Mouse (Mus musculus): ENCODE measurements around the gene Mmp17.
A peak's percentile ranks its signal among the peaks of the same experiment; 100 is the strongest.

Mmp17 gene

DNA sequence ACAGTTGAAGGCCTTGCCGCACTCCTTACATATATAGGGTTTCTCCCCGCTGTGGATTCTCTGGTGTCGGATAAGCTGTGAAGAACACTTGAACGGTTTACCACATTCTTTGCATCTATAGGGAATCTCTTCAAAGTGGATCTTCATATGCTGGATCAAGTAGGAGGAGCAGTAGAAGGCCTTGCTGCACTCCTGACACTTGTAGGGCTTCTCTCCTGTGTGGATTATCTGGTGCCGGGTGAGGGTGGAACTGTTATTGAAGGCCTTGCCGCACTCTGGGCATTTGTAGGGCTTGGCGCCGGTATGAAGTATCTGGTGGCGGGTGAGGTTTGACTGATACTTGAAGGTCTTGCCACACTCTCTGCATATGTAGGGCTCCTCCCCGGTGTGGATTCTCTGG is 73.0 kb downstream of the Mmp17 start:
- Histone ChIP-seq H3K4me1 (replicated peaks; ENCODE audit: low read depth, low read length) (no peaks in the 10 kb centered on the region), H3K4me3 (replicated peaks; ENCODE audit: low read length) (no peak overlapping the region), H3K9me3 (ENCODE audit: low read length) (peaks cover 95% of the 10 kb centered on the region), H3K27me3 (ENCODE audit: insufficient read depth, low read length) (no peaks in the 10 kb centered on the region), H3K36me3 (ENCODE audit: insufficient read depth, low read length) (peaks cover 68% of the 10 kb centered on the region)
- TF ChIP-seq POU5F1 (IDR thresholded peaks at IDR 0.05; ENCODE audit: borderline replicate concordance, low read length): no peak; the same call in 1 of the 2 replicates
- no peak for TF ChIP-seq CTCF (conservative IDR thresholded peaks at IDR 0.05; ENCODE audit: low read length)
- TF ChIP-seq NANOG (IDR thresholded peaks at IDR 0.05; ENCODE audit: borderline replicate concordance, low read length): no peak

DNA sequence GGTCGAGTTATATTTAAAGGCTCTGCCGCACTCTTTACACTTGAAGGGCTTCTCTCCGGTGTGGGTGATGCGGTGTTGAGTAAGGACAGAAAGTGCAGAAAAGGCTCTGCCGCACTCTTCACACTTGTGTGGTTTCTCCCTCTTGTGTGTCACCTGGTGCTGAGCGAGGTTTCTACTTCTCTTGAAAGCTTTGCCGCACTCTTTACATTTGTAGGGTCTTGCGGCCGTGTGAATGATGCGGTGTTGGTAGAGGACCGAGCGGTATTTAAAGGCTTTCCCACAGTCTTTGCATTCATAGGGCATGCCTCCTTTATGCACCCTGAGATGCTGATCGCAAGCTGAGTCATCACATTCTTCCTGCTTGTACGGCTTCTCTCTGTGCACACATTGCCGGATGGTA is 74.0 kb downstream of the Mmp17 start:
- Histone ChIP-seq H3K9me3 (ENCODE audit: low read length) (peaks cover 97% of the 10 kb centered on the region), H3K27me3 (ENCODE audit: insufficient read depth, low read length) (no peaks in the 10 kb centered on the region), H3K36me3 (ENCODE audit: insufficient read depth, low read length) (peaks cover 68% of the 10 kb centered on the region), H3K4me1 (replicated peaks; ENCODE audit: low read depth, low read length) (no peaks in the 10 kb centered on the region), H3K4me3 (replicated peaks; ENCODE audit: low read length) (no peak overlapping the region)
- TF ChIP-seq NANOG (IDR thresholded peaks at IDR 0.05; ENCODE audit: borderline replicate concordance, low read length): no peak
- TF ChIP-seq POU5F1 (IDR thresholded peaks at IDR 0.05; ENCODE audit: borderline replicate concordance, low read length): 0 out of 2 replicates have a peak, but pooled peaks have one; percentile 41

Measured in E14TG2a.4 (cell line).